Mouse (Mus musculus): Measurements from ENCODE around the gene Map3k7cl. TPM values are rescaled to one million over a fixed set of nuclear protein-coding genes. Genes with fewer than 3 reads are reported as not detected.

Gene Map3k7cl
- polyA plus RNA-seq, 1 experiment from 2014 or later, result not detected

GRCm38 (mm10) chr16:87579462-87579861 is 26.3 kb downstream of the Map3k7cl start:
- H3K27me3 ChIP-seq (ENCODE audit: control insufficient read depth, insufficient read depth, low read length), result no peaks in the 10 kb centered on the region
- DNase-seq (ENCODE audit: low spot score, missing footprints) (no peak), ATAC-seq (ENCODE audit: low FRiP score) (no peak)
- 88% methylated on average over 14 of the region's 14 CpGs for WGBS
- H3K4me2 ChIP-seq, result no peak overlapping the region
- no peak overlapping the region for H3K27ac ChIP-seq (ENCODE audit: low read depth, low read length)
- no peaks in the 10 kb centered on the region for H3K36me3 ChIP-seq (ENCODE audit: control insufficient read depth, insufficient read depth, low read length)
- H3K4me3 ChIP-seq (ENCODE audit: low read depth, low read length), result no peak overlapping the region
- H3K4me1 ChIP-seq (ENCODE audit: control insufficient read depth, insufficient read depth, low read length), result no peaks in the 10 kb centered on the region
- no peaks in the 10 kb centered on the region for H3K9me3 ChIP-seq (ENCODE audit: control insufficient read depth, low read length)
- no peak overlapping the region for H3K9ac ChIP-seq (ENCODE audit: low read length)

- Histone ChIP-seq H3K4me3 (ENCODE audit: low read depth, low read length) (no peak overlapping the region), H3K4me1 (ENCODE audit: control insufficient read depth, insufficient read depth, low read length) (no peaks in the 10 kb centered on the region), H3K4me2 (no peak overlapping the region), H3K9ac (ENCODE audit: low read length) (no peak overlapping the region), H3K9me3 (ENCODE audit: control insufficient read depth, low read length) (no peaks in the 10 kb centered on the region), H3K27ac (ENCODE audit: low read depth, low read length) (no peak overlapping the region), H3K27me3 (ENCODE audit: control insufficient read depth, insufficient read depth, low read length) (no peaks in the 10 kb centered on the region), H3K36me3 (ENCODE audit: control insufficient read depth, insufficient read depth, low read length) (no peaks in the 10 kb centered on the region)
- WGBS, result 91% methylated on average over 6 of the region's 6 CpGs
- no peak for ATAC-seq (ENCODE audit: low FRiP score)
- DNase-seq (ENCODE audit: low spot score, missing footprints), result no peak
Observed at GRCm38 (mm10) chr16:87582776-87583175, 29.6 kb downstream of the Map3k7cl start.

- no peaks in the 10 kb centered on the region for H3K36me3 ChIP-seq (ENCODE audit: control insufficient read depth, insufficient read depth, low read length)
- no peaks in the 10 kb centered on the region for H3K9me3 ChIP-seq (ENCODE audit: control insufficient read depth, low read length)
- no peak overlapping the region for H3K4me3 ChIP-seq (ENCODE audit: low read depth, low read length)
- 84% methylated on average over 7 of the region's 7 CpGs for WGBS
- no peak overlapping the region for H3K4me2 ChIP-seq
- H3K27ac ChIP-seq (ENCODE audit: low read depth, low read length), result no peak overlapping the region
- no peak overlapping the region for H3K9ac ChIP-seq (ENCODE audit: low read length)
- no peak for ATAC-seq (ENCODE audit: low FRiP score)
- H3K27me3 ChIP-seq (ENCODE audit: control insufficient read depth, insufficient read depth, low read length), result no peaks in the 10 kb centered on the region
- no peak for DNase-seq (ENCODE audit: low spot score, missing footprints)
- no peaks in the 10 kb centered on the region for H3K4me1 ChIP-seq (ENCODE audit: control insufficient read depth, insufficient read depth, low read length)
Observed at GRCm38 (mm10) chr16:87584618-87585017, 31.5 kb downstream of the Map3k7cl start.

- Histone ChIP-seq H3K36me3 (ENCODE audit: control insufficient read depth, insufficient read depth, low read length) (no peaks in the 10 kb centered on the region), H3K4me2 (no peak overlapping the region), H3K4me1 (ENCODE audit: control insufficient read depth, insufficient read depth, low read length) (no peaks in the 10 kb centered on the region), H3K9ac (ENCODE audit: low read length) (no peak overlapping the region), H3K27ac (ENCODE audit: low read depth, low read length) (no peak overlapping the region), H3K9me3 (ENCODE audit: control insufficient read depth, low read length) (no peaks in the 10 kb centered on the region), H3K4me3 (ENCODE audit: low read depth, low read length) (no peak overlapping the region), H3K27me3 (ENCODE audit: control insufficient read depth, insufficient read depth, low read length) (no peaks in the 10 kb centered on the region)
- WGBS, result 90% methylated on average over 8 of the region's 8 CpGs
- ATAC-seq (ENCODE audit: low FRiP score) (no peak), DNase-seq (ENCODE audit: low spot score, missing footprints) (no peak)
Observed at GRCm38 (mm10) chr16:87585548-87586262, 32.6 kb downstream of the Map3k7cl start.

- Histone ChIP-seq H3K4me2 (no peak overlapping the region), H3K9me3 (ENCODE audit: control insufficient read depth, low read length) (no peaks in the 10 kb centered on the region), H3K4me1 (ENCODE audit: control insufficient read depth, insufficient read depth, low read length) (no peaks in the 10 kb centered on the region), H3K4me3 (ENCODE audit: low read depth, low read length) (no peak overlapping the region), H3K9ac (ENCODE audit: low read length) (no peak overlapping the region), H3K27me3 (ENCODE audit: control insufficient read depth, insufficient read depth, low read length) (no peaks in the 10 kb centered on the region), H3K36me3 (ENCODE audit: control insufficient read depth, insufficient read depth, low read length) (no peaks in the 10 kb centered on the region), H3K27ac (ENCODE audit: low read depth, low read length) (no peak overlapping the region)
- ATAC-seq (ENCODE audit: low FRiP score) (peak; percentile 80), DNase-seq (ENCODE audit: low spot score, missing footprints) (no peak)
- WGBS, result 74% methylated on average over 8 of the region's 8 CpGs
Observed at GRCm38 (mm10) chr16:87587843-87588242, 34.7 kb downstream of the Map3k7cl start.

GRCm38 (mm10) chr16:87594145-87594544 is 41.0 kb downstream of the Map3k7cl start:
- DNase-seq (ENCODE audit: low spot score, missing footprints), result no peak
- Histone ChIP-seq H3K4me2 (no peak overlapping the region), H3K4me3 (ENCODE audit: low read depth, low read length) (no peak overlapping the region), H3K27ac (ENCODE audit: low read depth, low read length) (no peak overlapping the region), H3K4me1 (ENCODE audit: control insufficient read depth, insufficient read depth, low read length) (no peaks in the 10 kb centered on the region), H3K27me3 (ENCODE audit: control insufficient read depth, insufficient read depth, low read length) (no peaks in the 10 kb centered on the region), H3K36me3 (ENCODE audit: control insufficient read depth, insufficient read depth, low read length) (no peaks in the 10 kb centered on the region), H3K9me3 (ENCODE audit: control insufficient read depth, low read length) (peaks cover 5% of the 10 kb centered on the region; the same call in 1 of the 2 replicates), H3K9ac (ENCODE audit: low read length) (no peak overlapping the region)
- 76% methylated on average over 10 of the region's 10 CpGs for WGBS
- ATAC-seq (ENCODE audit: low FRiP score), result no peak

GRCm38 (mm10) chr16:87595149-87595548 is 42.0 kb downstream of the Map3k7cl start:
- Histone ChIP-seq H3K27me3 (ENCODE audit: control insufficient read depth, insufficient read depth, low read length) (no peaks in the 10 kb centered on the region), H3K36me3 (ENCODE audit: control insufficient read depth, insufficient read depth, low read length) (no peaks in the 10 kb centered on the region), H3K9me3 (ENCODE audit: control insufficient read depth, low read length) (peaks cover 5% of the 10 kb centered on the region; the same call in 1 of the 2 replicates), H3K4me3 (ENCODE audit: low read depth, low read length) (no peak overlapping the region), H3K4me1 (ENCODE audit: control insufficient read depth, insufficient read depth, low read length) (no peaks in the 10 kb centered on the region), H3K27ac (ENCODE audit: low read depth, low read length) (no peak overlapping the region), H3K9ac (ENCODE audit: low read length) (no peak overlapping the region), H3K4me2 (no peak overlapping the region)
- DNase-seq (ENCODE audit: low spot score, missing footprints) (no peak), ATAC-seq (ENCODE audit: low FRiP score) (no peak)
- WGBS, result 92% methylated on average over 9 of the region's 12 CpGs

- no peaks in the 10 kb centered on the region for H3K27me3 ChIP-seq (ENCODE audit: control insufficient read depth, insufficient read depth, low read length)
- ATAC-seq (ENCODE audit: low FRiP score) (no peak), DNase-seq (ENCODE audit: low spot score, missing footprints) (no peak)
- no peak overlapping the region for H3K9ac ChIP-seq (ENCODE audit: low read length)
- no peak overlapping the region for H3K4me2 ChIP-seq
- H3K4me3 ChIP-seq (ENCODE audit: low read depth, low read length), result no peak overlapping the region
- H3K9me3 ChIP-seq (ENCODE audit: control insufficient read depth, low read length), result no peaks in the 10 kb centered on the region
- WGBS, result 82% methylated on average over 17 of the region's 17 CpGs
- H3K36me3 ChIP-seq (ENCODE audit: control insufficient read depth, insufficient read depth, low read length), result no peaks in the 10 kb centered on the region
- no peak overlapping the region for H3K27ac ChIP-seq (ENCODE audit: low read depth, low read length)
- H3K4me1 ChIP-seq (ENCODE audit: control insufficient read depth, insufficient read depth, low read length), result no peaks in the 10 kb centered on the region
Observed at GRCm38 (mm10) chr16:87602717-87603526, 49.8 kb downstream of the Map3k7cl start.

- WGBS, result 83% methylated on average over 9 of the region's 9 CpGs
- no peaks in the 10 kb centered on the region for H3K27me3 ChIP-seq (ENCODE audit: control insufficient read depth, insufficient read depth, low read length)
- no peak overlapping the region for H3K4me2 ChIP-seq
- ATAC-seq (ENCODE audit: low FRiP score) (no peak), DNase-seq (ENCODE audit: low spot score, missing footprints) (no peak)
- H3K27ac ChIP-seq (ENCODE audit: low read depth, low read length), result no peak overlapping the region
- H3K4me1 ChIP-seq (ENCODE audit: control insufficient read depth, insufficient read depth, low read length), result no peaks in the 10 kb centered on the region
- no peak overlapping the region for H3K4me3 ChIP-seq (ENCODE audit: low read depth, low read length)
- H3K36me3 ChIP-seq (ENCODE audit: control insufficient read depth, insufficient read depth, low read length), result no peaks in the 10 kb centered on the region
- H3K9ac ChIP-seq (ENCODE audit: low read length), result no peak overlapping the region
- no peaks in the 10 kb centered on the region for H3K9me3 ChIP-seq (ENCODE audit: control insufficient read depth, low read length)
Observed at GRCm38 (mm10) chr16:87604002-87604401, 50.9 kb downstream of the Map3k7cl start.

Measured in midbrain, embryonic 11.5 days (tissue).